Mouse (Mus musculus) E14TG2a.4 (cell line): ENCODE data around the gene Traf1.

Experiments
- CTCF ChIP-seq: conservative IDR thresholded peaks from 2 replicates; pipeline ENCODE4 v1.5.1; 2014; ENCODE audit warnings: low read length
- NANOG ChIP-seq: IDR thresholded peaks from 2 replicates; pipeline ENCODE4 v1.6.1; 2014; ENCODE audit warnings: borderline replicate concordance, low read length, mixed read lengths
- POU5F1 ChIP-seq: IDR thresholded peaks from 2 replicates; pipeline ENCODE4 v1.6.1; 2014; ENCODE audit warnings: low read length, borderline replicate concordance

GRCm38 (mm10) chr2:34987595-34987994, 26.0 kb upstream of the Traf1 start:
- TF ChIP-seq CTCF (no peak), NANOG (no peak), POU5F1 (no peak)
